Mouse (Mus musculus) adrenal gland, postnatal 36 days (tissue): ENCODE measurements around the gene Aco2. TPM values are rescaled to one million over a fixed set of nuclear protein-coding genes. Genes with fewer than 3 reads are reported as not detected.

Experiments used
- DNase-seq, 2 experiments: peaks; one replicate each; pipeline ENCODE4 v3.0.0; 2021; ENCODE audit warnings: mixed read lengths in 1 of 2
- total RNA-seq, 2 experiments: library from RNA; stranded (reverse); gene quantifications; 2 replicates each; pipeline ENCODE4 v1.2.3; 2021

Gene Aco2
- total RNA-seq, 2 experiments from 2014 or later = 823 to 866 TPM

- peak; percentile 93 to 94 for DNase-seq
These were observed 26.4 kb upstream of the Aco2 start for GRCm38 (mm10) chr15:81845724-81846123.

GRCm38 (mm10) chr15:81846755-81847154, 25.4 kb upstream of the Aco2 start:
- DNase-seq = no peak

DNA sequence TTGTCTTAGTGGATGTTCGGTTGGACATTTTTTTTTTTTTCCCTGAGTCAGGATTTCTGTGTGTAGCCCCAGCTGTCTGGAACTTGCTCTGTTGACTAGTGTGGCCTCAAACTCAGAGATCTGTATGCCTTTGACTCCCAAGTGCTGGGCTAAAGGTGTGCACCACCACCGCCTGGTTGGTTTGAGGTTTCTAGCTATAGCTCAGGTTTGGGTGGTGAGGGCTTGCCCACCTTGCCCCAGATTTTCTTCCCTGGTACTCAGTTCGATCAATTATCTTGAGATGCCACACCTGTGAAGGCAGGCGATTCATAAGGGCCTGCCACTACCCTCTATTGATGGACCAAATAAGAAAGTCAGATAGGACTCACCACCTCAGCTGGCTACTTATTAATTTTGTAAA, 24.9 kb upstream of the Aco2 start:
- DNase-seq = no peak

DNA sequence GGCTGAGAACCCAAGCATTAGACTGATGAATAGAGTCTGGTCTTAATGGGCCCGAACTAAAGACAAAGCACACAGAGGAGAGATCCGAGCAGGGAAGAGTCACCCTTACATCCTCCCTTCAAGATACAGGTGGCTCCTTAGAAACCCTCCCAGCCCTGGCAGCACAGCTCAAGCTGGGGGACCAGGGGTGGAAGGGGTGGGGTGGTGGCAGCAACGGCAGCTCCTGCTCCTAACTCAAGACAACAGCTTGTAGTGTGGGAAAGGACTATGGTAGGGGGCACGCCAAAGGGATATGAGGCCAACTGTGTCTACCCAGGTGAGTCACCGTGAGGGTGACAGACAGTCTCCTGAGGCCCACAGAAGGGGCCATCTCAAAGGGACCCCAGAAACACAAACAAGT, 24.2 kb upstream of the Aco2 start:
- DNase-seq = no peak

DNA sequence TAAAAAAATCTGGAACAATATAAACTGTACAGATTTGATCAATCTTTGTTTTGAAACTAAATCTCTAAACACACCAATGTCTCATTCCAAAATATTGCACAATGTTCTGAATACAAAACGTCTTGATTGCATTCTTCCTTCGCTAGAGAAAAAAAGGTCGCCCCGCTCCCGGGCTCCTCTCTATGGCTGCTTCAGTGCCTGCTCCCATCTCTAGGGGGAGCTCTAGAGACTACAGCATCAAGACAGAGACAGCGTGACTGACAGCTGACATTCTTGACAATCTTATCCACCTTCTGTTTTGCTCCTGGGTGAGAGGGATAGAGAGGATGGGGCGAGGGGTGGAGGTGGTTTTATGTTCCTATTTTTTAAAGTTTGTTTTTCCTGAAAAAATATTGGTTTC, 23.8 kb upstream of the Aco2 start:
- peak; percentile 61 to 76 for DNase-seq

DNA sequence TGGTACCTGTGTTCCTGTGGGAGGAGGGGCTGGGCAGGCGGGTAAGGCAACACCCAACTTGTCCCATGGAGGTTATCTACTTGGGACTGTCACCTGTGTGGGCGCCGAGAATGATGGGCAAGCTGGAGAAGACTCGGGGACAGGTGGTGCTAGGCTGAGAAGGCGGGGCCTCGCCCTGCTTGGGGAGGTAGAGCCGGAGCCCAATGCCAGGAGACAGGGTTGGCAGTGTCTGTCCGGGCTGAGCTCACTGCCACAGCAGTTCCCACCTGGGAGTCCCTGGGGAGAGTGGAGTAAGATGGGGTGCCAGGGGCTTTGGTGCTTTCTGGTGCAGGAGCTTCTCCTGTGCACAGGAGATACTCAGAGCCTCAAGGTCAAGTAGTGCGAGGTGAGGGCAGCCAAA, 23.0 kb upstream of the Aco2 start:
- DNase-seq = no peak

DNA sequence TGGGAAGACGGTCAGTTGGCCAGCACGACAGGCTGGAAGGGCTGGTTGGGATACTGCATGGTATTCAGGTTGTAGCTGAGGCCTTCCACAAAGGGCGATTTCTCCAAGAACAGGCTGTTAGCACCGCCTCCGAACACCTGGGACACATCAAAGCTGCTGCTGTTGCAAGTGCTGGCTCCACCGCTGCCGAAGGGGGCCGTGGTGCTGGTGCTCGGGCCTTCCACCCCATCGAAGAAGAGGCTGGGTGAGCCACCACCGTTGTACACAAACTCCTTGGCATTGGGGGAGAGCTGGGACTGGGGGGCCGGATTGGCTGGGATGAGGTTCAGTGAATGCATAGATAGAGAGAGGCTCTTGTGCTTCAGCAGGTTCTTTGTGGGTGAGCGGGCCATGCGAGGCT, 21.4 kb upstream of the Aco2 start:
- no peak for DNase-seq

DNA sequence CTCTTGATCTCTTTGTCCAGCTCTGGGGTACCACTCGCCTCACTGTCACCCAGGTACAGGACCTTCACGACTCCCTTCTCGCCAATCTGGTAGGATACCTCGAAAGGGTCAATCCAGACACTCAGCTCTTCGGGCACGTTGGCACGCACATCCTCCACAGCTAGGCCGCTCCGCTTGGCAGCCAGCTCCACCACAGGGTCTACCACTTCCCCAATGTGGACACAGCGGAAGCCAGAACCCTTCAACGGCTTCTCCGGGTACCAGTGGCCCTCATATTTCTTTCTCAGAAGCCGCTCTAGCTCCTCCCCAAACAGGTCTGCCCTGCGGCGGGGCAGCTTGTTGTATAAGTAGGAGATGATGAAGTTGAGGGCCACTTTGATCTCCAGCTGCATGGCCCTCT, 20.7 kb upstream of the Aco2 start:
- no peak for DNase-seq

DNA sequence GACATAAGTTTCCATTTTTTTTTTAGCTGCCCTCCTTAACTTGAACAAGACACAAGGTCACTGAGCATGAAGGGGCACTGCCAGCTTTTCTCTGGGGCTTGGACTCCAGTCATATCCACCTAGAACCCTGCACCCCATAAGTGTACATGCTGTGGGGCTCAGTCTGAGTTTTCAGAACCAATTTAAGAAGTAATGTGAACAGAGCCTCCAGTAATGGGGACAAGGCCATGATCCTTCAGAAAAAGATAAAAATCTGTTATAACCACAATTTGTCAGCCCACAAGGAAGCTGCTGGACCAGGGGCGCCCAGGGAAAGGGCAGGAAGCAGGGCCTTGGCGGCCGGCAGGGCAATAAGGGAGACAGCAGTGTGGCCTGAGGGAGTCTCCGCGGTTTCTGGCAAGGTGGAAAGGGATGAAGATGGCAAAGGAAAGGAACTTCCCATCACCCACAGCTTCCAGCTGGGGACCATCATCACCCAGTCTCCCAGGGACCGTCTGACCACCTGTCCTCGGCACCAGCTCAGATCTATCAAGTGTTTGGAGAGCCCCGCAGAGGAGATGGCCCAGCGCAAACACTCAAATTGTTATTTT, 19.6 kb upstream of the Aco2 start:
- DNase-seq = peak; percentile 61 to 67

GRCm38 (mm10) chr15:81853081-81853480, 19.0 kb upstream of the Aco2 start:
- DNase-seq = peak; percentile 60 to 74

DNA sequence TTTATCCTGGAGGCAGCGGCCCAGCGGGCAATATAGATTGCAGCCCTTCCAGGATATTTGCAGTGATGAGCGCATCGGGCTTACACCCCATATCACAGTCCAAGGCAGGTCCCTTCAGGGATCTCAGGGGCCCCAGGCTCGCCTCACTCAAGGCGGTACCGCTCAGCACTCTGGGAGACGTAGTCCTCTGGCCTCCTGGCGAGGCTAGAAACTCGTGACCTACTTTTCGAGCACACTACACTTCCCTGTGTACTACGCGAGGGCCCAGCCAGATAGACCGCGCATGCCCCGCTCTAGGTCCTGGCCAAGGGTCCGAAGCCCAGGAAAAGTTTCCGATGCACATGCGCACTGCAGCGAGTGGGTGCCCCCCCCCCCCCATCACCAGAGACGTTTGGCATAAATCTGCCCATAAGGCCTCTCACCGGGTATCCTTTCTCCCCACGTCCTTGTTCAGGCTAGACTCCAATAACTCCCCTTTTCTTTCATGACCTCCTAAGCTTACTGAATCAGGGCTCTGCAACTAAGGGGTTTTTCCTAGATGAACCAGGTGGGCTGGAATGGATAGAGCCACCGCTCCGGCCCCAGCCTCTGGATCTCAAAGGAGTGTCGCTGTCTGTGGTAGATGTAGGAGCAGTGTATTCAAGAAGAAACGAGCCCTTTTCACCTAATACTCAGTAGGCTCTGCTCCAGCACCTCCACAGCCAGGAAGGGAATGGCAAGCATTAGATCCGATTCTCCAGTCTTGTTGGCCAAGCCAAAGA, 15.9 kb upstream of the Aco2 start:
- DNase-seq = peak; percentile 92

DNA sequence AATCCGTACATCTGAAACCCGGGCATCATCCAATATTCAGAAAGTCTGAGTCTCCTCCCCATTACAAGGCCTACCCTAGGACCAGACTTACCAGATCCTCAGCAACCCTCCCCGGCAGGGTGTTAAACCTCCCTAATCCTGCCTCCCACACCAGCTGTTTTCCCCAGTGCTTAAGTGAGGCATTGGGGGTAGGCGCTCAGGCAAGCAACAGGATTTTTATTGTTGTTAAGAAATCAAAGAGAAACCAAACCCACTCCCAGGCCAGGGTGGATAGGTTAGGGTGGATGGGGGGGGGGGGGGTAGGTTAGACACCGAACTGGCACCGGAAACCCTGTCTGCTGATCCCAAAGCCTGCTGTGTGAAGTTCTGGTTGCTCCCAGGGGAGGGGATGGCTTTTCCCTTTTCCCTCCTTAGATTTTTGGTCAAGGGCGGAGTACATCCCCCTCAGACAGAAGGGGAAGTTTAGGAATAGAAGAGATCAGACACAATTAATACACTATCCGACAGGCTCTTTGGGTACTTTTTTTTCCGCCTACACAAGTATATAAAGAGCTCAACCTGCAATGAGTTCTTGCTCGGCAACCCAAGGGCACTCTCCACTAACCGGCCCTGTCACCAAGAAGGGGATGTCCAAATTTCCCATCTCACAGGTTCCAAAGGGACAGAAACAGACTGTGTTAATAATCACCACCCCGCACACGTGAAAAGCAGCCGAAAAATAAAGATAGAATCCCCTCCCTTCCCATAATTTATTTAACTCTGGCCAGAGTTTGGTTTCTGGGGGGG, 15.0 kb upstream of the Aco2 start:
- no peak for DNase-seq

DNA sequence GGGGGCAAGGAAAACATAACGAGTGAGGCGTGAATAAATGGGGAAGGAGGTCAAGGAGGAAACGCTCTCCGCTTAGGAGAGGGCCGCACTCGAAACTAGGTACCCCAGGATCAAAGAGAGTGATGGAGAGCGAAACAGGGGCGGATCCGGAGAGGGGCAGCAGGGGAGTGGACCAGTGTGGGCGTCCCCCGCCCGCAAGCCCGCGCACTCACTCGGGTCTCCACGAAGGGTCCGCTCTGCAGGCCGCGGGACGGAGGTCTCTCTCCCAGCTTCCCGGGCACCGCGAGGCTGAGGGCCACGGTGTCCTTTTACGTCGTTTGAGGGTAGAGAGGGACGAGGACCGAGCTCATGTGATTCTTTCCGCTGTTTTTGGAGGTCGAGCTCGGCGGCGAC, 14.4 kb upstream of the Aco2 start:
- DNase-seq = peak in 1 of 2 experiments; percentile 49

- DNase-seq = peak; percentile 95
These were observed 14.0 kb upstream of the Aco2 start for GRCm38 (mm10) chr15:81858138-81858516.

- peak; percentile 69 to 72 for DNase-seq
These were observed 13.4 kb upstream of the Aco2 start, which contains the start of gene Tob2 for GRCm38 (mm10) chr15:81858517-81859329. Gene Tob2 (minus strand): TSS chr15:81858796.

DNA sequence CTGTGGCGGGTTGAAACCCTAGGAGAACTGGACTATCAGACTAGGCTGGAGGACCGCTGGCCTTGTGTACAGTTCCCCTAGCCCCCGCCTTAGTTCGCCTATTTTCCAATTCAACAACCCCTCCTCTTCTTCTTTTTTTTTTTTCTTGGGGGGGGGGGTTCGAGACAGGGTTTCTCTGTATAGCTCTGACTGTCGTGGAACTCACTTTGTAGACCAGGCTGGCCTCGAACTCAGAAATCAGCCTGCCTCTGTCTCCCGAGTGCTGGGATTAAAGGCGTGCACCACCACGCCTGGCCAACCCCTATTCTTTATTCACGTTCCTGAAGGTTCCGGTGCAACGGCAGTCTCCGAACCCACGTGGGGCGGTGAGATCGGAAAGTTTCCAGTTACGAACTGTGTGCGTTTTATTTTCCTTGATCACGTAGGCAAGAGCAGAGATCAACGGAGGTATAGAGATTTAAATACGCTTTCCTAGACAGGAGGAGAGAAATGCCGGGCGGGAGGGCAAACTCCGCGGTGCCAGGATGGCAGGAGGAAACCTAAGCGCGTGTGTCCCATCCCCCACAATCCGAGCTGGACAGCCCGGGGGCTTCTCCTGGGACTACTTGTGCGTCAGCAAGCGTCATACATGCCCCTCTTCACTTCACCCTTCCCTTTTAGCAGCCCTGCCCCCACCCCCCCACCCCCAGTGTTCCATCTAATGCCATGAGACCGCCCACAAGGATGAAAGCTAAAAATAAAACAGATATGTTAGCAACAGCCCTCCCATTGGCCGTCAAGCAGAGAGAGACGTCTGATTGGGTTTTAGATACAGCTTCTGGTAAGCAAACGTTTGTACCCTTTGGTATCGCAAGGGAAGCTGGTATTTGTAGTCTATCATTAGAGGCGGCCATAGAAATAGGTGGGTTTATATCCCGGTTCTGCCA, 12.5 kb upstream of the Aco2 start:
- DNase-seq = peak; percentile 77 to 82

- DNase-seq = peak in 1 of 2 experiments; percentile 54
These were observed 11.5 kb upstream of the Aco2 start for GRCm38 (mm10) chr15:81860471-81861135.

- no peak for DNase-seq
These were observed 7.9 kb upstream of the Aco2 start for GRCm38 (mm10) chr15:81864238-81864637.

- DNase-seq = no peak
These were observed 2.1 kb upstream of the Aco2 start for GRCm38 (mm10) chr15:81869985-81870384.

DNA sequence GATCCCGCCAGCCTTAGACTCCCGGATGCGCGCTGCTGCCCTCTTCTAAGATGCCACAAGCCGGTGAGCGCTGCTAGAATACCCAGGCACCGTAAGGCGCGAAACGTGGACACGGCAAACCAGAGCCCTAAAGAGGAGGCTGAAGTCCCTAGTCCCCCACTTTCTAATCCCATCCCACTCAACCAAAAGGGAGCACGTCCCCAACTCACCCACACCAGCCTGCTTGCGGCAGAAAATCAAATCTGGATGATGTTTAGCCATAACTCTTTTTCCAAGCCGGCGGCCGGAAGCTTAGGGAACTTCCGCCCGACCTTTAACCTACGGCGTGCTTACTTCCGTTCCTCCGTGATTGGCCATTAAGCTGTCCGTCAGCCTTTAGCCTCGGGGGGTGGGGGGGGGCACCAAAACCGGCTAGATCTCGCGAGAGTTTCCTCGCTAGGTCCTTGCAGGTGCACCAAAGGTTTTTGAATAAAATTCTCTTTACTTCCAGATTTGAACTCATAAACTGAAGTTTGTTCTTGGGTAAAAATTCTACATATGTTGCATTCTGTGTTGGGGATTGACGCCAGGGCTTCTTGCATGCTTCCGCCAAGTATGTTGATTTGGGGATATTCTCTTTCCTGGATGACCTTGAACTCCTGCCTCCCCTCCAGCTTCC, 376 bp upstream of the Aco2 start, which contains the start of gene Phf5a:
Gene Phf5a, minus strand, starts transcription at position 308 of the 658 bp plus-strand sequence.
- peak; percentile 87 to 89 for DNase-seq
